ENCODE assay signal across 8 mouse cellular contexts in the genomic region with DNA sequence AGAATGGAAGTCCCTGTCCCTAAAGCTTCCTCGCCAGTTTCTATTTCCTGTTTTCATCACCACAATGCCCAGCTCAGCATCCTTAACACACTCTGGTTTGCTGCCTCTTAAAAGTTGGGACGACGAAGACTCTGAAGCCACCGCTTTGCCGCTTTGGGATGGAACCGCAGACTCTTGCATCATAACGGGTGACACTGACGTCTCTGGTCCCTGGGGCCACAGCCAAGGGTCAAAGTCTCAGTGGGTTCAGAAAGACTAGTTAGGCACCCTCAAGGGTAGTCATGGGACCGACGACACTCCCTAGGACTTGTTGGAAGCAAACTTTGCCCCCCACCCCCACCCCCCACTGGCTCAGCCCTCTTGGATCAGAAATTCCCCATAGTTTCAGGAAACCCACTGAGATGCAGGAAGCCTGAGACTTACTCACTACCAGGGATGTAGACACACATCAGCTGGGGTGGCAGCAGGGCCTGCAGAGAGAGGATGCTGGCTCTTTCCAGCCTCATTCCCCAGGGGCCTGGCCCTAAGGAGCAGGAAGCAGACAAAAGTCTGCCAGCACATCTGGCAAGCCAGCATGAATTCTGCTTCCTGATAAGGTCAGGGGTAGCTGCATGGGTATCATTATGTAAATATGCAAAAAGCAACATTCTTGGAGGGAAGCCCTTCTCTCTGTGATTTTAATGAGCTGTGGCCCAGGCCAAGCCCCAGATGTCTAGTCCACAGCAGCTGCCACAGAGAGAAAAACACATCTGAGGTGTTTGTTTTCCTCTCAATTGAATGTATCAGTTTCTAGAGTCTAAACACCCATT. TPM values are rescaled to one million over a fixed set of nuclear protein-coding genes. Genes with fewer than 3 reads are reported as not detected.
DNase-seq lines count a peak whose midpoint lies in the region; ATAC-seq and TF ChIP-seq lines count a peak whose summit lies in the region.

No protein-coding gene starts in this region.

- peak; percentile 59 for ATAC-seq in heart, embryonic 11.5 days (replicated peaks; ENCODE audit: insufficient number of reproducible peaks, low FRiP score, low TSS enrichment)
- peak; percentile 72 for ATAC-seq in kidney, embryonic 16.5 days (ENCODE audit: low FRiP score, low TSS enrichment)

- H3K9me3 ChIP-seq in embryonic facial prominence, embryonic 10.5 days, result no peaks in the 10 kb centered on the region
- no peaks in the 10 kb centered on the region for H3K9me3 ChIP-seq in heart, embryonic 11.5 days (replicated peaks; ENCODE audit: control insufficient read depth, low read length)
- H3K9me3 ChIP-seq in kidney, embryonic 16.5 days (ENCODE audit: low read length), result peaks cover 6% of the 10 kb centered on the region; the same call in 1 of the 2 replicates

- peak overlapping the region; percentile 84 for H3K27ac ChIP-seq in embryonic facial prominence, embryonic 10.5 days (replicated peaks)
- peak overlapping the region; percentile 78 for H3K27ac ChIP-seq in heart, embryonic 11.5 days (ENCODE audit: low read depth, low read length)
- peak overlapping the region; percentile 75 for H3K27ac ChIP-seq in kidney, embryonic 16.5 days (ENCODE audit: low read length)
- H3K27ac ChIP-seq in macrophage, result 0 out of 2 replicates have a peak overlapping the region, but pooled peaks have one; percentile 13
- no peak overlapping the region for H3K27ac ChIP-seq in thymus, adult 2 months (ENCODE audit: control insufficient read depth, insufficient read depth, low read length)

- H3K4me1 ChIP-seq in embryonic facial prominence, embryonic 10.5 days, result peaks cover 52% of the 10 kb centered on the region
- H3K4me1 ChIP-seq in heart, embryonic 11.5 days (ENCODE audit: control insufficient read depth, insufficient read depth, low read length), result peaks cover 3% of the 10 kb centered on the region; the same call in 1 of the 2 replicates
- peaks cover 32% of the 10 kb centered on the region for H3K4me1 ChIP-seq in kidney, embryonic 16.5 days (ENCODE audit: insufficient read depth, low read length)
- H3K4me1 ChIP-seq in thymus, adult 2 months (replicated peaks; ENCODE audit: control insufficient read depth, insufficient read depth, low read length), result no peaks in the 10 kb centered on the region

- H3K79me2 ChIP-seq in macrophage (ENCODE audit: inconsistent target), result no peaks in the 10 kb centered on the region

- TF ChIP-seq POLR2A in thymus, adult 2 months (IDR thresholded peaks at IDR 0.05; ENCODE audit: control insufficient read depth, extremely low read depth, insufficient read depth, low read length, poor library complexity), result no peak

- intact Hi-C loops in left cerebral cortex, postnatal 14 days (cut with DNase I), result no loop called here

- no peak overlapping the region for H3K4me2 ChIP-seq in heart, embryonic 11.5 days
- no peak overlapping the region for H3K4me2 ChIP-seq in kidney, embryonic 16.5 days (replicated peaks; ENCODE audit: low read depth, low read length)

- no peak for TF ChIP-seq CTCF in thymus, adult 2 months (IDR thresholded peaks at IDR 0.05; ENCODE audit: borderline replicate concordance, control insufficient read depth, extremely low read depth, insufficient read depth, low read length, poor library complexity)

- H3K9ac ChIP-seq in heart, embryonic 11.5 days (ENCODE audit: low read depth, low read length), result 0 out of 2 replicates have a peak overlapping the region, but pooled peaks have one; percentile 12
- H3K9ac ChIP-seq in kidney, embryonic 16.5 days (replicated peaks; ENCODE audit: low read length), result no peak overlapping the region

- no peaks in the 10 kb centered on the region for H3K36me3 ChIP-seq in embryonic facial prominence, embryonic 10.5 days (replicated peaks)
- H3K36me3 ChIP-seq in heart, embryonic 11.5 days (ENCODE audit: control insufficient read depth, insufficient read depth, low read length), result no peaks in the 10 kb centered on the region
- H3K36me3 ChIP-seq in kidney, embryonic 16.5 days (ENCODE audit: insufficient read depth, low read length), result no peaks in the 10 kb centered on the region
- no peaks in the 10 kb centered on the region for H3K36me3 ChIP-seq in macrophage (ENCODE audit: inconsistent target)
- H3K36me3 ChIP-seq in thymus, adult 2 months (ENCODE audit: control insufficient read depth, insufficient read depth, low read length), result no peaks in the 10 kb centered on the region

- DNase-seq in Muller cell, postnatal 12 days (ENCODE audit: inconsistent ontology term), result peak; percentile 20
- DNase-seq in embryonic facial prominence, embryonic 10.5 days (ENCODE audit: low spot score), result peak; percentile 75
- no peak for DNase-seq in thymus, adult 2 months
- DNase-seq in left cerebral cortex, postnatal 14 days (ENCODE audit: low spot score in 2 of 2), result no peak
- no peak for DNase-seq in ovary, postnatal 14 days (ENCODE audit: low spot score)

- H3K27me3 ChIP-seq in embryonic facial prominence, embryonic 10.5 days (replicated peaks; ENCODE audit: low read depth, poor library complexity, severe bottlenecking), result no peaks in the 10 kb centered on the region
- H3K27me3 ChIP-seq in heart, embryonic 11.5 days (ENCODE audit: control insufficient read depth, insufficient read depth, low read length), result no peaks in the 10 kb centered on the region
- H3K27me3 ChIP-seq in kidney, embryonic 16.5 days (ENCODE audit: insufficient read depth, low read length), result no peaks in the 10 kb centered on the region
- no peaks in the 10 kb centered on the region for H3K27me3 ChIP-seq in thymus, adult 2 months (ENCODE audit: control insufficient read depth, insufficient read depth, low read length)

- no peak overlapping the region for H3K4me3 ChIP-seq in embryonic facial prominence, embryonic 10.5 days
- H3K4me3 ChIP-seq in heart, embryonic 11.5 days (ENCODE audit: low read depth, low read length), result no peak overlapping the region
- no peak overlapping the region for H3K4me3 ChIP-seq in kidney, embryonic 16.5 days (ENCODE audit: low read length)
- H3K4me3 ChIP-seq in macrophage (ENCODE audit: inconsistent target), result no peak overlapping the region
- H3K4me3 ChIP-seq in thymus, adult 2 months (ENCODE audit: control insufficient read depth, insufficient read depth, low read length), result no peak overlapping the region

- 73% methylated on average over 10 of the region's 10 CpGs for WGBS in embryonic facial prominence, embryonic 10.5 days
- 61% methylated on average over 10 of the region's 10 CpGs for WGBS in heart, embryonic 11.5 days (ENCODE audit: insufficient replicate concordance)
- WGBS in kidney, embryonic 16.5 days, result 76% methylated on average over 10 of the region's 10 CpGs
- 65% methylated on average over 8 of the region's 10 CpGs for WGBS in macrophage (ENCODE audit: missing documents)
- WGBS in thymus, adult 2 months, result 85% methylated on average over 10 of the region's 10 CpGs

RNA-seq across cellular contexts. Expression of gene Tgfbi, which starts 38.5 kb away (rescaled TPM):
- polyA plus RNA-seq in embryonic facial prominence, embryonic 10.5 days (2016; fragmentation: Nextera tagmentation; extraction: Ambion mirVana), result 50.1 and 65.4 TPM in 2 replicates
- 65.0 and 94.5 TPM in 2 replicates for polyA plus RNA-seq in heart, embryonic 11.5 days (2014; fragmentation: Nextera tagmentation; extraction: Ambion mirVana)
- polyA plus RNA-seq in kidney, embryonic 16.5 days (2015; fragmentation: Nextera tagmentation; extraction: Ambion mirVana), result 133 and 135 TPM in 2 replicates
- total RNA-seq in macrophage (2018; cell fraction: chromatin; rRNA removed), result 10 to 100 TPM in 22 of 26 experiments, 1 to 10 TPM in 4; 5.1 to 68.8 (median 24.5) TPM
- 10 to 100 TPM in 23 of 26 experiments, 1 to 10 TPM in 3; 8.6 to 81.9 (median 35.9) TPM for total RNA-seq in macrophage (2018; cell fraction: cytosol; rRNA removed)
- 100 to 1,000 TPM in 3 of 26 experiments, 10 to 100 TPM in 23; 12.2 to 255 (median 66.8) TPM for total RNA-seq in macrophage (2018; cell fraction: nucleus; rRNA removed)
- 9.3 to 47.2 TPM (median 39.5 TPM) in 3 replicates for polyA plus RNA-seq in macrophage (2018)
- 32.1 and 33.8 TPM in 2 replicates for polyA plus RNA-seq in thymus, adult 2 months (2012; rRNA removed)
- 1 to 10 TPM; 3.5 TPM for total RNA-seq in left cerebral cortex, postnatal 14 days (2021)

RNA-seq across cellular contexts. Expression of gene Smad5, which starts 55.0 kb away (rescaled TPM):
- polyA plus RNA-seq in embryonic facial prominence, embryonic 10.5 days (2016; fragmentation: Nextera tagmentation; extraction: Ambion mirVana), result 41.7 and 44.3 TPM in 2 replicates
- polyA plus RNA-seq in heart, embryonic 11.5 days (2014; fragmentation: Nextera tagmentation; extraction: Ambion mirVana), result 25.7 and 26.3 TPM in 2 replicates
- polyA plus RNA-seq in kidney, embryonic 16.5 days (2015; fragmentation: Nextera tagmentation; extraction: Ambion mirVana), result 35.6 and 37.0 TPM in 2 replicates
- 10 to 100 TPM in 24 of 26 experiments, 1 to 10 TPM in 2; 8.8 to 19.9 (median 13.2) TPM for total RNA-seq in macrophage (2018; cell fraction: chromatin; rRNA removed)
- 10 to 100 TPM in 1 of 26 experiments, 1 to 10 TPM in 25; 3.7 to 10.8 (median 6.1) TPM for total RNA-seq in macrophage (2018; cell fraction: cytosol; rRNA removed)
- total RNA-seq in macrophage (2018; cell fraction: nucleus; rRNA removed), result 10 to 100 TPM in 23 of 26 experiments, 1 to 10 TPM in 3; 7.9 to 28.9 (median 14.5) TPM
- polyA plus RNA-seq in macrophage (2018), result 5.5 to 6.8 TPM (median 6.2 TPM) in 3 replicates
- polyA plus RNA-seq in thymus, adult 2 months (2012; rRNA removed), result 42.1 and 45.6 TPM in 2 replicates
- 10 to 100 TPM; 21.3 to 21.5 TPM for total RNA-seq in left cerebral cortex, postnatal 14 days (2021)

Comparison
In these comparisons a context has a peak if more than half of its experiments do, and no peak if none do; other contexts are left out.
1. DNase-seq: peak in Muller cell, postnatal 12 days (single experiment) and embryonic facial prominence, embryonic 10.5 days (single experiment); none in thymus, adult 2 months (single experiment), left cerebral cortex, postnatal 14 days (0 of 2) and ovary, postnatal 14 days (single experiment).